Mouse (Mus musculus) cortical plate, adult 2 months (tissue): Measurements from ENCODE around the gene Fam173a.

Experiments
- CTCF ChIP-seq: fragments of 200-500 bp; IDR thresholded peaks from 2 replicates; pipeline ENCODE4 v1.5.1; 2011; ENCODE audit warnings: mild to moderate bottlenecking, control low read depth, low read length; ENCODE audit not compliant: insufficient read depth; ENCODE audit errors: extremely low read depth
- POLR2A ChIP-seq: fragments of 200-500 bp; IDR thresholded peaks from 2 replicates; pipeline ENCODE4 v1.6.1; 2011; ENCODE audit warnings: mild to moderate bottlenecking, low read length, control low read depth; ENCODE audit not compliant: insufficient read depth; ENCODE audit errors: extremely low read depth

DNA sequence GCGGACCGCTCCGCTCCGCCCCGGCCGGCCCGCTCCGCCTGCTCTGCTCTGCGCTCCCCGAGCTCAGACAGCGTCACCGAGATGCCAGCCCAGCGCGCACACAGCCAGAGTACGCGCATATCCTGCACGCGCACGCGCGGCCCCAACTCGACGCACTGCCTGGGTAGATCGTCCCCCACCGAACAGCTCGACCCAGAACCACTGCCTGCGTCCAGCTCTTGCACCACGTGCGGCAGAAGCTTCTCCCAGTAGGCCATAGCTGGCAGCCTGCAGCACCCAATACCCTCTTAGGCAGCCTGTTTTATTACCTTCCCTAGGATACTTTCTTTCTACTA lies 44.3 kb upstream of the Fam173a start, which contains the start of gene Rhbdl1:
- peak; percentile 71; the same call in 1 of the 2 replicates for TF ChIP-seq POLR2A
- TF ChIP-seq CTCF = no peak
